Mouse (Mus musculus): ENCODE measurements around the gene Rsph6a. TPM values are rescaled to one million over a fixed set of nuclear protein-coding genes. Genes with fewer than 3 reads are reported as not detected.

The Rsph6a gene
- polyA plus RNA-seq, 1 experiment from 2014 or later: 0.16 TPM

- no peaks in the 10 kb centered on the region for H3K9me3 ChIP-seq
- H3K9ac ChIP-seq: no peak overlapping the region
- no peak overlapping the region for H3K4me2 ChIP-seq
- peaks cover 17% of the 10 kb centered on the region for H3K4me1 ChIP-seq (replicated peaks)
- no peak overlapping the region for H3K27ac ChIP-seq (replicated peaks)
- no peak overlapping the region for H3K4me3 ChIP-seq
- H3K27me3 ChIP-seq: peaks cover 41% of the 10 kb centered on the region
- H3K36me3 ChIP-seq: no peaks in the 10 kb centered on the region
- ATAC-seq (ENCODE audit: low FRiP score, low read depth): no peak
- WGBS: 65% methylated on average over 18 of the region's 18 CpGs
Measured at GRCm38 (mm10) chr7:19022189-19022958, 32.1 kb upstream of the Rsph6a start.

GRCm38 (mm10) chr7:19023357-19023814, 31.1 kb upstream of the Rsph6a start, which contains the start of gene Foxa3:
Gene Foxa3 (minus strand): TSS chr7:19023538.
- H3K9ac ChIP-seq: peak within 1 kb of the TSS; percentile 81
- H3K36me3 ChIP-seq: no peaks in the 10 kb centered on the region
- ATAC-seq (ENCODE audit: low FRiP score, low read depth): peak; percentile 27
- H3K27me3 ChIP-seq: peaks cover 41% of the 10 kb centered on the region
- WGBS: 4% methylated on average over 30 of the region's 30 CpGs
- peak within 1 kb of the TSS; percentile 64 for H3K4me2 ChIP-seq
- H3K4me3 ChIP-seq: peak within 1 kb of the TSS; percentile 81
- H3K4me1 ChIP-seq (replicated peaks): peaks cover 17% of the 10 kb centered on the region
- H3K27ac ChIP-seq (replicated peaks): peak within 1 kb of the TSS; percentile 66
- H3K9me3 ChIP-seq: no peaks in the 10 kb centered on the region

DNA sequence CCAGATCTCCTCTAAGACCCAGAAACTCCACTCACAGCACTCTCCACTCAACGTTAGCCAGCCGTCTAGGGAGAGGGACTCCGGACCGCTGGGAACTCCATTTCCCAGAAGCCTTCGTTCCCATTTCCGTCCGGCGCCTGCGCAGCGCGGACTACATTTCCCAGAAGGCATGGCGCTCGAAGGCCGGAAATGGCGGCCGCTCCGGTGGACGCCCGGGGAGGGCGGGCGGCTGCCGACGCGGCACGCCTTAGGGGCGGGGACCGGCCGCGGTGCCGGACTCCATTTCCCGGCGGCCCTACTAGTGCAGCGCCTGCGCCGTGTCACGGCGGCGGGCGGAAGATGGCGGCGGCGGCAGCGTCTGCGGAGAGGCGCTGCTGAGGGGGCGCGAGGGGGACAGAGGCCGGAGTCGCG, 30.4 kb upstream of the Rsph6a start, which contains the start of gene Sympk:
Sympk (plus strand) TSS at position 282 of the 411 bp plus-strand sequence.
- WGBS: under 1% methylated on average over 41 of the region's 50 CpGs
- peaks cover 17% of the 10 kb centered on the region for H3K4me1 ChIP-seq (replicated peaks)
- peak; percentile 95 for ATAC-seq (ENCODE audit: low FRiP score, low read depth)
- H3K4me3 ChIP-seq: peak within 1 kb of the TSS; percentile 81
- peaks cover under 1% of the 10 kb centered on the region for H3K36me3 ChIP-seq
- H3K4me2 ChIP-seq: peak within 1 kb of the TSS; percentile 64
- peak within 1 kb of the TSS; percentile 66 for H3K27ac ChIP-seq (replicated peaks)
- peak within 1 kb of the TSS; percentile 81 for H3K9ac ChIP-seq
- H3K9me3 ChIP-seq: no peaks in the 10 kb centered on the region
- H3K27me3 ChIP-seq: peaks cover 41% of the 10 kb centered on the region

DNA sequence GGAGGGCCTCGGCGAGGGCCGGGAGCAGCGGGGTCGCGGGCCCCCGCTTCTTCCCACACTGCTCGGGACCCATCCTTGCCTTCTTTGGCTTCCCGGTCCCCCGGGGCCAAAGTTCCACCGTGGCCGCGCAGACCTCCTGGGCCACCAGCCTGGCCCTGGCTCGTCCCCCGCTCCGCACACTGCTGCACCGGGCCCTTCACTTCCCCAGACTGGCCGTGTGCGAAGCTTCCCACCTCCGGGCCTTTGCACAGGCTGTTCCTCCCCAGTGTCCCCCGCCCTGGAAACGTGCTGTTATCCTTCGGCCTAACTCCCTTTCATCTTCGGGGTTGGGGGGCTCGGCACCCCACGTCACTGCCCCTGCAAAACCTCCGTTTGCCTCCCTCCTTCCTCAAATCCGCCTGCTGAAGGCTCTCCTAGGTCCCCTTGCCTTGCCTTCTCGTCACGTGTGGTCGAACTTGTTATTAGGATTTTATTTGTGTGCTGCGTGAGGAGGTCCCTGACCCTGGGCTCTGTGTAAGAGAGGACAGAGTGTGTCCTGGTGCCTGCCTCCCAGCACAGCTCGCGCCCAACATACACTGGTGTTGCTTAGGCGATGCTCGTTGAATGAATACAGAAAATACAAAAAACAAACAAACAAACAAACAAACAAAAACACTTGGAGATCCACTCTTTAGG, 29.8 kb upstream of the Rsph6a start:
- peaks cover 17% of the 10 kb centered on the region for H3K4me1 ChIP-seq (replicated peaks)
- 1% methylated on average over 28 of the region's 36 CpGs for WGBS
- no peaks in the 10 kb centered on the region for H3K9me3 ChIP-seq
- H3K9ac ChIP-seq: peak overlapping the region; percentile 81
- ATAC-seq (ENCODE audit: low FRiP score, low read depth): peak; percentile 67
- peaks cover 7% of the 10 kb centered on the region for H3K36me3 ChIP-seq
- H3K4me2 ChIP-seq: peak overlapping the region; percentile 64
- H3K27ac ChIP-seq (replicated peaks): peak overlapping the region; percentile 66
- peak overlapping the region; percentile 81 for H3K4me3 ChIP-seq
- H3K27me3 ChIP-seq: peaks cover 38% of the 10 kb centered on the region

- peaks cover 36% of the 10 kb centered on the region for H3K36me3 ChIP-seq
- H3K4me3 ChIP-seq: no peak overlapping the region
- H3K4me1 ChIP-seq (replicated peaks): peaks cover 17% of the 10 kb centered on the region
- H3K27me3 ChIP-seq: peaks cover 8% of the 10 kb centered on the region
- H3K4me2 ChIP-seq: no peak overlapping the region
- no peak overlapping the region for H3K9ac ChIP-seq
- no peak overlapping the region for H3K27ac ChIP-seq (replicated peaks)
- no peak for ATAC-seq (ENCODE audit: low FRiP score, low read depth)
- H3K9me3 ChIP-seq: no peaks in the 10 kb centered on the region
Measured at GRCm38 (mm10) chr7:19028067-19028466, 26.4 kb upstream of the Rsph6a start.

GRCm38 (mm10) chr7:19029084-19029653, 25.3 kb upstream of the Rsph6a start:
- Histone ChIP-seq H3K4me1 (replicated peaks) (peaks cover 15% of the 10 kb centered on the region), H3K4me2 (no peak overlapping the region), H3K9me3 (no peaks in the 10 kb centered on the region), H3K4me3 (no peak overlapping the region), H3K36me3 (peaks cover 44% of the 10 kb centered on the region), H3K9ac (no peak overlapping the region), H3K27me3 (no peaks in the 10 kb centered on the region), H3K27ac (replicated peaks) (no peak overlapping the region)
- WGBS: 66% methylated on average over 6 of the region's 6 CpGs
- ATAC-seq (ENCODE audit: low FRiP score, low read depth): peak; percentile 20; the same call in 1 of the 2 replicates

GRCm38 (mm10) chr7:19031641-19032040, 22.8 kb upstream of the Rsph6a start:
- Histone ChIP-seq H3K9ac (no peak overlapping the region), H3K4me2 (no peak overlapping the region), H3K36me3 (peaks cover 66% of the 10 kb centered on the region), H3K4me3 (no peak overlapping the region), H3K27me3 (no peaks in the 10 kb centered on the region), H3K9me3 (no peaks in the 10 kb centered on the region), H3K27ac (replicated peaks) (no peak overlapping the region), H3K4me1 (replicated peaks) (no peaks in the 10 kb centered on the region)
- ATAC-seq (ENCODE audit: low FRiP score, low read depth): no peak
- WGBS: 27% methylated on average over 4 of the region's 4 CpGs

GRCm38 (mm10) chr7:19044616-19045015, 9.9 kb upstream of the Rsph6a start:
- ATAC-seq (ENCODE audit: low FRiP score, low read depth): no peak
- Histone ChIP-seq H3K27me3 (no peaks in the 10 kb centered on the region), H3K4me2 (no peak overlapping the region), H3K9ac (no peak overlapping the region), H3K9me3 (no peaks in the 10 kb centered on the region), H3K4me3 (no peak overlapping the region), H3K4me1 (replicated peaks) (no peaks in the 10 kb centered on the region), H3K27ac (replicated peaks) (no peak overlapping the region), H3K36me3 (peaks cover 93% of the 10 kb centered on the region)
- 97% methylated on average over 6 of the region's 6 CpGs for WGBS

- H3K9ac ChIP-seq: no peak overlapping the region
- 95% methylated on average over 11 of the region's 11 CpGs for WGBS
Measured at GRCm38 (mm10) chr7:19046286-19047069, 8.0 kb upstream of the Rsph6a start.

DNA sequence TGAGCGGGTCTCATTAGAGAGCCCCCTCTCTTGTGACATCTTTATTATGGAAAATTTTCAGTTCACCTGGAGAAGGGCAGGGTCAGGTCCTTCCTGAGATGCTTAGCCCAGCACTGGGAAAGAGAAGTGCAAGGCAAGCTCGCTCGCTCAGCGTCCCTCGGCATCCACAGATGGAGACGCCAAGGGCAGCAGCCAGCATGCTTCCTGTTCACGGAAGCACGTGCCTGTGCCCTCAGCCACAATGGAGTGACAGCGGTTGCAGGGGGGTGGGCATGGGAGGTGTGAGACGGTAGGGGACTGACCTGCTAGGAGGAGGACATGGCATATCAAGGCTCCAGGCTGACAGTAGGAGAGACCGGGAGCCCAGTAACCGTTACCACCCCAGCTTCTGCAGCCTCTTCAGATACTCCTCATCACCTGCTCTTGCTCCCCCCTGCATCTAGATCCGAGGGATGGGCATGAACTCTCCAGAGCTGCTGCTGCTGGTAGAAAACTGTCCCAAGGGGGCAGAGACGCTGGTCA, 6.4 kb upstream of the Rsph6a start:
- H3K27ac ChIP-seq (replicated peaks): no peak overlapping the region
- 88% methylated on average over 14 of the region's 14 CpGs for WGBS
- H3K36me3 ChIP-seq: peaks cover 79% of the 10 kb centered on the region
- no peaks in the 10 kb centered on the region for H3K27me3 ChIP-seq
- no peak overlapping the region for H3K4me3 ChIP-seq
- no peaks in the 10 kb centered on the region for H3K9me3 ChIP-seq
- no peaks in the 10 kb centered on the region for H3K4me1 ChIP-seq (replicated peaks)
- no peak for ATAC-seq (ENCODE audit: low FRiP score, low read depth)
- no peak overlapping the region for H3K4me2 ChIP-seq
- H3K9ac ChIP-seq: no peak overlapping the region

More at GRCm38 (mm10) chr7:19046286-19047069, 8.0 kb upstream of the Rsph6a start:
- H3K4me1 ChIP-seq (replicated peaks): no peaks in the 10 kb centered on the region
- no peak overlapping the region for H3K27ac ChIP-seq (replicated peaks)
- no peaks in the 10 kb centered on the region for H3K27me3 ChIP-seq
- H3K9me3 ChIP-seq: no peaks in the 10 kb centered on the region
- peaks cover 92% of the 10 kb centered on the region for H3K36me3 ChIP-seq
- ATAC-seq (ENCODE audit: low FRiP score, low read depth): no peak
- no peak overlapping the region for H3K4me3 ChIP-seq
- no peak overlapping the region for H3K4me2 ChIP-seq

- Histone ChIP-seq H3K36me3 (peaks cover 70% of the 10 kb centered on the region), H3K4me2 (no peak overlapping the region), H3K27me3 (no peaks in the 10 kb centered on the region), H3K4me1 (replicated peaks) (peaks cover 3% of the 10 kb centered on the region), H3K4me3 (no peak overlapping the region), H3K9me3 (no peaks in the 10 kb centered on the region), H3K27ac (replicated peaks) (no peak overlapping the region), H3K9ac (no peak overlapping the region)
- WGBS: 95% methylated on average over 5 of the region's 5 CpGs
- ATAC-seq (ENCODE audit: low FRiP score, low read depth): no peak
Measured at GRCm38 (mm10) chr7:19049252-19049651, 5.2 kb upstream of the Rsph6a start.

Data from hindbrain, embryonic 15.5 days (tissue).